Mouse (Mus musculus) lung, postnatal 25 days (tissue): ENCODE data around the gene Cd276.

Experiments used
- DNase-seq: peaks from one replicate; pipeline ENCODE4 v3.0.0; 2022; ENCODE audit warnings: low spot score

Cd276 gene

DNA sequence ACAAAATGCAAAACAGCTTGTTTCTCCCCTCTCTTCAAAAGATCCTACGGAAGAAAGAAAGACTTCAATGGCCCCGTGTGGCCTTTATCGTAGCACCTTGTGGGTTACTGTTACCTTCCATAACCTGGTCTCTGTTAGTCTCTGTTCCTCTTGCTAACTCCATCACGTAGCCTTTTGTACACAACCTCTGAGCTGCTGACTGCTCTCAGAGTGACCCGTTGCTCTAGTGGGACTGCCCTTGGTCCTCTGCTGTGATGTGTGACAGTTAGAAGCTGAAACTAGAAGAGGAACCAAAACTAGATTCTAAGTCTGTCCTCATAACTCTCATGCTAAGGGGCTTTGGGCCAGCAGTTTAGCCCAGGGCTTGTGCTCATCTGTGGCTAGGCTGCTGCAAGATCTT, 44.8 kb downstream of the Cd276 start:
- peak; percentile 18 for DNase-seq

DNA sequence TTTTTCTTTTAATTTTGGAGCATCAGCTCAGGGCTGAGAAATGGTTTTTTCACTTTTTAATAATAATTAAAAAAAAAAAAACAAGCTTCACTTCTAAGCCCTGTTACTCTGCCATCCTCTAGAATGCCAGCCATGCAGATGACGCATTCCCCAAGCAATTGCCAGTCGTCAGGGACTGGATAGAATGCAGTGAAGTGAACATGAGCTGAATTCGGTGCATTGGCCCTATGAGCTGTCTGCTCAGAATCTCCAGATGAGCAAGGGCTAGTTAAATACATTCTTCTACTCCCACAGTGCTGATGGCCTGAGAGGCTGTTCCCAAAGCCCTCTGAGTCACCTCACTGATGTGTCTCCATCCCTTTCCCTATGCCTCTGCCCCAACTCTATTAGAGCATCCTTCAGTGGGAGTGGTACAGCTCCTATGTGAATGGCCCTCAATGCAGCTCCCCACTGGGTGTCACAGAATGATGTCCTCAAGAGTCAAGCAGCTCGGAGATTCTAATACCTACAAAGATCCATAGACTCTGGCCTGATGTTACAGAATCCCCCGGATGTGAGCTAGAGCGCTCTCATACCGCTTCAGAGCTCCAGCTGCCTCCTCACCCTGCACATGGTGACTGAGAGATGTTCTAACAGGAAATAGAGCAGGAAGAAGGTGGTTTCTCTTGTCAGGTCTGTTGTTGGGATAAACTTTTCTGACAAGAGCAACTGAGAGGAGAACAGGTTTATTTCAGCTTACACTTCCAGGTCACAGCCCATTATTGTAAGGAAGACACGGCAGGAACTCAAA, 47.8 kb downstream of the Cd276 start:
- no peak for DNase-seq

DNA sequence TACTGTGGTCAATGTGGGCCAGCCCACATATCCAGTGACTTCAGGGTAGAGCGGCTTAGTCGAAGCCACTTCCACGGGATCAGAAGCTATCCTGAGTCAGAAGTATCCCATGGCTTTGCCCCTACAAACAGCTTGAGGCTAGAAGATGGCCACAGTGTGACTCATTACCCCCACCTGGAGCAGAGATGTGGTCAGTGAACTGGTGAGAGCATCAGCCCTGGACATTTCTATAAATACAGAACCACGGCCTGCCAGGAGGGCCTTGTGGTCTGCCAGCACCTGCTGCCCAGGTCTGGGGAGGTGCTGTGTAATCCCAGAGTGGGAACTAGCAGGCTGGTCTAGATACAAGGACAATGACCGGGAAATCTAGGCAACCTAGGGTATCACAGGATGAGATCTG, 54.3 kb downstream of the Cd276 start:
- DNase-seq, result no peak

GRCm38 (mm10) chr9:58497942-58498341, 57.3 kb downstream of the Cd276 start:
- DNase-seq, result no peak

GRCm38 (mm10) chr9:58496470-58497182, 58.6 kb downstream of the Cd276 start:
- DNase-seq, result no peak

DNA sequence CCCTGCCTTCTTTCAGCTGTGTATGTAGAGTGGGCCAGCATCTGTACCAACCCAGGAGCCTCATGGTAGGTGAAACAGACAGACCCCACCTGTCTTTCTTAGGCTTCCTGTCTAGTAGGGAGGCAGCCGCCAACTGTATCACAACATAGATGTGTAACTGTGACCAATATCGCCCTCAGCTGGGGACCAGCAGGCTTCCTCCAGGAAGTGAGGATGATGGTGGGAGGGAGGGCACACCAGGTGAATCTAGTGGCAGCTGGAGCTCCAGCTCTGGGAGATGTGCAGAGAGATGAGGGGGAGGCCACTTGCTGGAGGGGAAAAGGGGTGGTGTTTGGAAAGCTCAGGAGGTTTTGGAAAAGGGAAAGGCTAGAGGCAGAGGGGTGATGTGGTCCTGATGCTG, 60.2 kb downstream of the Cd276 start:
- no peak for DNase-seq

DNA sequence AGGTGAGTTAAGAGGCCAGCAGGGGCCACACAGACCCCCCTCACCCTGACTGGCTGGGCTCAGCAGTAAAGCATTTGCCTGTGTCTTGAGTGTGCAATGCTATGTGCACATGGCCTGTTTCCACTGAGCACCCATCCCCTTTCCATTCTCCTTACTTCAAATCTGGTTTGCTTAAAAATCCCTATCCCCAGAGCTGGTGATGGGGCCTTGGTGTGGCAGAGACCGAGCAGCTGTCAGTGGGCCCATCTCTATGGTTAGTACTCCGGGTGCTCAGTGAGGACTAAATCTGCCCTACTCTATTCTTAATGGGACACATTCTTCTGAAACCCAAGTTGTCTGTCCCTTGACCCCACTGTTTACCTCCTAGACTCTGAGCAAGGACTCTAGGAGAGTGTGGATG, 64.8 kb downstream of the Cd276 start:
- DNase-seq, result no peak

- no peak for DNase-seq
Observed at GRCm38 (mm10) chr9:58489865-58490165, 65.4 kb downstream of the Cd276 start.

DNA sequence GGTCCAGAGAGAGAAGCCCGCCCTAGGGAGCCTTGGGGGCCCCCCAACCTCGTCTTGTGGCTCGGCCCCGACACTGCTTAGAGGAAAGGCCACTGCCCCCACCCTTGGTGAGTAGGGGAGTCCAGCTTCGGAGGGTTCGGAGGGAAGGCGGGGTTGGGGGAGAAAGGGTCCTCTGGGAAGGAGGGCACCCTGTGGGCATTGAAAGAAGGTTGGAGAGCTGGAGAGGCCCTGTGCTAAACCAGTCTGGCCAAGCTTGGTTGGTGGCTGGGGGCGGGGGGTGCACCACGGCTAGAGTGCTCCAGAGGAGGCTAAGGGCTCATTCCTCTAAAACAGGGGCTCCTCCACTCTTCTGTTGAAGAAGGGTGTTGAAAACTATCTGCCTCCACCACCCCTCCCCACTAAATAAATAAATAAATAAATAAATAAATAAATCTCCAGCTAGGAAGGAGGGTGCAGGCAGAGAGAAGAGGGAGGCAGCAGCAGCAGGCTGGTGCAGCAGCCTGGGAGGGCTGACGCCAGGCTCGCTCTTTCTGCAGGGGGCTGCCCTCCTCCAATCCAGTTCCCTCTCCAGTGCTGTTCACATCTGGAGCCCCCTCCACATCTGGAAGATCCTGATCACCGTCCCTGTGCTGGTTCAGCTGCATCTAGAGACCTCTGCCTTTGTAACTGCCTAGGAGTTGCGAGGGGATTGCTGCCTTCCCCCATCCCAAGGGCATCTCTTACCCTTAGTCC, 65.9 kb downstream of the Cd276 start:
- DNase-seq, result no peak

DNA sequence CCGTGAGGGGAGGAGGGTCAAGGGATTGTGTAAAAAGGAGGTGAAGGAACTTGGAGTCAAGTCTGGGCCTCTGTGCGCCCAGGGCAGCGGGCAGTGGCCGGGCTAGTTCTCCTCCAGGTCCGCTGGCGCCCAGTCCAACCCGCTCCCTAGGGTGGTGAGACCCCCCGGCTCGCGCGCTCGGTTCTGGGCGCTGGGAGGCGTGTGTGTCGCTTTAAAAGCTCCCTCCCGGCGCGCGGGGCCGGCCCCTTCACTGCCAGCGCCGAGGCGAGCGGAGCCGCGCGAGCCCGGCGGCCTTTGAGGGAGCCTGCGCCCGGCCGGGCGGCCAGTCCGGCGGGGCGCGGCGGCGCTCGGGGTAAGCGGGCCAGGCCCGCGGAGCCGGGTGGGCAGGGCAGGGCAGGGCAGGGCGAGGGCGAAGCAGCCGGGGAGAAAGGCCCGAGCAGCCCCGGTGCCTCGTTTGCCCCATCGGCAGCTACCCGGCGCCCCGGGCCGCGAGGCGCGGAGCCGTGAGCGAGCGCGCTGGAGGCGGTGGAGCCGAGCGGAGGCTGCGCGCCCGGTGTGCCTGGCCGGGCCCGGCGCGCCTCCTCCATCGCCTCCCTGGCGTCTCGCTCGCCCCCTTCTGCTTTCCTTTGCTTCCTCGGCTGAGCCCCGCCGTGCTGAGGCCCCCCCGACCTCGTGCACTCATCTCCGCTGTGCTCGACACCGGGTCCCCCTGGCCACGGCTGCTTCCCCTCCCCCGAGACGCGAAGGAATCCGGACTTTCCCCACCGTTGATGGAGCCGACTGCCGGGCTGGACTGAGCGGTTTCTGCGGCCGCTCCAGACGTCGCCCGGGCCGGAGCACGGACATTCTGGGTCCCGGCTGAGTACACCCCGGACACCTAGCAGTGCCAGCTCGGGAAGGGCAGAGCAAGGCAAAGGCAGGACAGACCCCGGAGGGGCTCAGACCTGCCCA, 67.1 kb downstream of the Cd276 start, which contains the start of gene Insyn1:
Gene Insyn1, plus strand, starts transcription at position 753 of the 951 bp plus-strand sequence.
- DNase-seq, result peak; percentile 3

- DNase-seq, result no peak
Observed at GRCm38 (mm10) chr9:58487076-58487475, 68.2 kb downstream of the Cd276 start.
